ENCODE assay signal across 20 mouse cellular contexts in genomic region chr2:17977645-17978044, GRCm38 (mm10). TPM values are rescaled to one million over a fixed set of nuclear protein-coding genes. Genes with fewer than 3 reads are reported as not detected.
"Had no signal": no experiment of that assay in that cellular context is flagged by ENCODE, and none has a peak within 500 bp of the region (broad histone marks: within the 10 kb centered on the region; RNA-seq: fewer than 3 reads in every experiment).

No protein-coding gene starts in this region.

RNA-seq across cellular contexts. Expression of gene H2al2a, which starts 19.1 kb away (rescaled TPM):
- polyA plus RNA-seq: heart, embryonic 11.5 days; heart, embryonic 13.5 days; heart, embryonic 15.5 days; heart, postnatal 0 days; hindbrain, embryonic 11.5 days; hindbrain, embryonic 13.5 days; hindbrain, embryonic 15.5 days; hindbrain, postnatal 0 days; intestine, embryonic 14.5 days; intestine, embryonic 16.5 days; kidney, embryonic 15.5 days; kidney, postnatal 0 days; large intestine, adult 2 months; limb, embryonic 11.5 days; limb, embryonic 13.5 days; limb, embryonic 15.5 days; liver, adult 2 months; liver, embryonic 12.5 days; liver, embryonic 14.5 days; liver, embryonic 16.5 days had no signal
